Mouse (Mus musculus) 3T3-L1 (cell line): Measurements from ENCODE around the gene Gm5592.
"Not testable (repeated sequence)": the region's sequence is repeated elsewhere in the genome, so short reads cannot be mapped to it uniquely, and the experiment has no call there.

ENCODE experiments used
- DNase-seq: peaks from one replicate; pipeline ENCODE4 v3.0.0-alpha.2; 2015; ENCODE audit warnings: low read depth, low spot score

Gene Gm5592

GRCm38 (mm10) chr7:41153541-41153940 lies at the start of gene Gm5592:
Gm5592 (plus strand) TSS chr7:41153841.
- DNase-seq: not testable (repeated sequence)

- not testable (repeated sequence) for DNase-seq
Measured at GRCm38 (mm10) chr7:41155806-41156205, 2.2 kb downstream of the Gm5592 start.

- not testable (repeated sequence) for DNase-seq
Measured at GRCm38 (mm10) chr7:41157879-41158278, 4.2 kb downstream of the Gm5592 start.

GRCm38 (mm10) chr7:41158562-41158961 lies 4.9 kb downstream of the Gm5592 start:
- not testable (repeated sequence) for DNase-seq

GRCm38 (mm10) chr7:41193671-41194070 lies 40.0 kb downstream of the Gm5592 start:
- DNase-seq: no peak
